Mouse (Mus musculus): ENCODE data around the gene Coq8a. TPM values are rescaled to one million over a fixed set of nuclear protein-coding genes. Genes with fewer than 3 reads are reported as not detected.

Gene Coq8a
- polyA plus RNA-seq, 1 experiment from 2014 or later = 13.3 TPM

DNA sequence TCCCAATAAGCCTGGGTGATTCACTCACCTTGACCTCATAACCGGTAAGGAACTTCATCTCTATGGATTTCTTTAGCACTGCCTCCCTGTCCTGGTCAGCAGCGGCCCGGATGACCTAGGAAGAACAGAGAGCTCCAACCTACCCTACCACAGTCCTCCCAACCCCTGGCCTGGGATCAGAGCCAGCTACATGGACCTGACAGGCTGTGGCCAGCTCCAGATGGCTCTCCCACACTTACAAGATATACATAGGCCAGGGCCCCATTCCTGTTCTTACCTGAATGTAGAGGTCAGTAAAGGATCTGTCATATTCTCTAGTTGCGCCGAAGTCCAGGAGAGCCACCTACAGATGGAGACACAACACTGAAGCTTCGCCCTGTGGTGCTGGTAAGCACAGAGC lies 31.1 kb downstream of the Coq8a start:
- H3K27me3 ChIP-seq (ENCODE audit: control insufficient read depth, insufficient read depth, low read length) = no peaks in the 10 kb centered on the region
- ATAC-seq (ENCODE audit: insufficient number of reproducible peaks, insufficient read depth, low FRiP score, low read depth) = no peak
- no peaks in the 10 kb centered on the region for H3K4me1 ChIP-seq (ENCODE audit: control insufficient read depth, insufficient read depth, low read length)
- H3K4me2 ChIP-seq (replicated peaks; ENCODE audit: low read depth, low read length) = no peak overlapping the region
- 0 out of 2 replicates have a peak, but pooled peaks cover 5% of the 10 kb centered on the region for H3K36me3 ChIP-seq (ENCODE audit: control insufficient read depth, insufficient read depth, low read length)
- H3K9me3 ChIP-seq (ENCODE audit: control insufficient read depth, low read depth, low read length) = no peaks in the 10 kb centered on the region
- H3K27ac ChIP-seq (ENCODE audit: low read length) = no peak overlapping the region
- 92% methylated on average over 6 of the region's 6 CpGs for WGBS
- no peak overlapping the region for H3K9ac ChIP-seq (replicated peaks; ENCODE audit: low read depth, low read length)
- H3K4me3 ChIP-seq (ENCODE audit: low read depth, low read length) = no peak overlapping the region

DNA sequence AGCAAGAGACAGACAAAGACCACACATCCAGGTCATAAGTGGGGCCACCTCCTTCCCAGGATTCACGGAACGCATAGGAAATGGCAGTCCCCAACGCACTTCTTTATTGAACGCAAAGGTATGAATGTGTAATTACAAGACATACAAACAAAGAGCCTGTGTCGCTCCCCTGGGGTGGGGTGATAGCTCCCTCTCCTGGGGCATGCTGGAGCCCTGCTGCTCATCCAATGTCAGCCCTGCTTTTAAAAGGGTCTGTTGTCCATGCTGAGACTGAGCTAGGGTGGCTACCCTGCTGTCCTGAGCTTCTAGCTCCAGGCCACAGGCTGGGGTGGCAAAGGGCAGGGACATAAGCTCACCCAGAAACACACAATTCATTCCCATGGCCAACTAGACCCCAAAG lies 32.9 kb downstream of the Coq8a start:
- peaks cover 16% of the 10 kb centered on the region; the same call in 1 of the 2 replicates for H3K36me3 ChIP-seq (ENCODE audit: control insufficient read depth, insufficient read depth, low read length)
- no peak overlapping the region for H3K4me3 ChIP-seq (ENCODE audit: low read depth, low read length)
- H3K4me2 ChIP-seq (replicated peaks; ENCODE audit: low read depth, low read length) = no peak overlapping the region
- H3K27ac ChIP-seq (ENCODE audit: low read length) = no peak overlapping the region
- H3K9me3 ChIP-seq (ENCODE audit: control insufficient read depth, low read depth, low read length) = no peaks in the 10 kb centered on the region
- ATAC-seq (ENCODE audit: insufficient number of reproducible peaks, insufficient read depth, low FRiP score, low read depth) = no peak
- H3K4me1 ChIP-seq (ENCODE audit: control insufficient read depth, insufficient read depth, low read length) = no peaks in the 10 kb centered on the region
- no peak overlapping the region for H3K9ac ChIP-seq (replicated peaks; ENCODE audit: low read depth, low read length)
- 83% methylated on average over 5 of the region's 5 CpGs for whole genome bisulfite sequencing
- H3K27me3 ChIP-seq (ENCODE audit: control insufficient read depth, insufficient read depth, low read length) = no peaks in the 10 kb centered on the region

DNA sequence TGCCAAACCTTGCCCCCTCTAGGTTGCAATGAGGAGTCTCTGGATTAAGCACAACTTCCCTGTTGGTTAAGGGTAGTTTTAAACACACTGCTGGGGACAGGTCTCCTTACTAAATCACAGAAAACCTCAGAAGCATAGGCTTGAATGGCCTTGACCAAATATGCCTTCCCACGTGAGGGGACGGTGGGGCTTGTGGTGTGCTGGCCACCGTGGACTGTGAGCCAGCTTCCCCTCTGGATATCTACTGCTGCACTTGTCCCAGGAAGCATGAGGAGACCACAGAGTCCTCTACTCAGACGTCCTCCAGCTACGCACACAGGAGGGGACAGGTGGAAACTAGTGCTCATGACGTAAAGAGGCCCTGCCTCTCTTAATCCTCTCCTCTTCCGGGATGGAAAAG lies 36.4 kb downstream of the Coq8a start:
- H3K27ac ChIP-seq (ENCODE audit: low read length) = no peak overlapping the region
- no peaks in the 10 kb centered on the region for H3K4me1 ChIP-seq (ENCODE audit: control insufficient read depth, insufficient read depth, low read length)
- 84% methylated on average over 7 of the region's 7 CpGs for WGBS
- ATAC-seq (ENCODE audit: insufficient number of reproducible peaks, insufficient read depth, low FRiP score, low read depth) = no peak
- H3K36me3 ChIP-seq (ENCODE audit: control insufficient read depth, insufficient read depth, low read length) = peaks cover 28% of the 10 kb centered on the region; the same call in 1 of the 2 replicates
- no peak overlapping the region for H3K9ac ChIP-seq (replicated peaks; ENCODE audit: low read depth, low read length)
- no peak overlapping the region for H3K4me3 ChIP-seq (ENCODE audit: low read depth, low read length)
- H3K27me3 ChIP-seq (ENCODE audit: control insufficient read depth, insufficient read depth, low read length) = no peaks in the 10 kb centered on the region
- no peaks in the 10 kb centered on the region for H3K9me3 ChIP-seq (ENCODE audit: control insufficient read depth, low read depth, low read length)
- no peak overlapping the region for H3K4me2 ChIP-seq (replicated peaks; ENCODE audit: low read depth, low read length)

DNA sequence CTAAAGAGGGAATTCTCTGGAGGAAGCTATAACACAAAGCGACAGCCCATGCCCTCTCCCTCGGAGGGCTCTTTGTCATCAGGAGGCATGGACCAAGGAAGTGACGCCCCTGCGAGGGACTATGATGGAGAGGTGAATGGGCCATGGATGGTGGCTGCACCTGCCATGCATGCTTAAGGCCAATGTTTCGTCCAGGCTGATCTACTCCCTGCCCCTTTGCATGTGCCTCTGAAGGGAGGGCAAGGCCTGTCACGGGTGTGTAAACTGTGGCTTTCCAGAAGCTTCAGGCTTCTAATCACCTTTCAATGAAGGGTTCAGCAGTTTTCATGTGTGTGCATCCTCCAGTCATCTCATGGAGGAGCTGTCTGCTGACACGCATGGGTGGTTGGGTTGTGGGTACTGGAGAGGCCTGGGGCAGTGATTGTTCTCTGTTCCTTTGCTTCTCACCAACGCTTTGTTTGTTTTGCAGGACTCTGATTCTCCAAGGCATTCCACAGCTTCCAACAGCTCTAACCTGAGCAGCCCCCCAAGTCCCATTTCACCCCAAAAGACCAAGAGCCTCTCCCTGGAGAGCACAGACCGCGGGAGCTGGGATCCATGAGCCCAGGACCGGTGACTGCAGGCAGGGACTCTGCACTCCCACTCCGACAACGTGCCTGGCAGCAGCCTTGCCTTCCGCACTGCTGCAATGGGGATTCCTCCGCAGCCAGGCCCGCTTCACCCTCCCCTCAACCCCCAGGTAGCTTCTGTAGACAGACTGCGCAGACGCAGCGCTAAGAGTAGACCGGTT lies 37.6 kb downstream of the Coq8a start:
- ATAC-seq (ENCODE audit: insufficient number of reproducible peaks, insufficient read depth, low FRiP score, low read depth) = no peak
- H3K27me3 ChIP-seq (ENCODE audit: control insufficient read depth, insufficient read depth, low read length) = no peaks in the 10 kb centered on the region
- no peak overlapping the region for H3K4me3 ChIP-seq (ENCODE audit: low read depth, low read length)
- no peaks in the 10 kb centered on the region for H3K9me3 ChIP-seq (ENCODE audit: control insufficient read depth, low read depth, low read length)
- no peak overlapping the region for H3K9ac ChIP-seq (replicated peaks; ENCODE audit: low read depth, low read length)
- H3K36me3 ChIP-seq (ENCODE audit: control insufficient read depth, insufficient read depth, low read length) = peaks cover 28% of the 10 kb centered on the region; the same call in 1 of the 2 replicates
- H3K4me1 ChIP-seq (ENCODE audit: control insufficient read depth, insufficient read depth, low read length) = no peaks in the 10 kb centered on the region
- H3K27ac ChIP-seq (ENCODE audit: low read length) = no peak overlapping the region
- WGBS = 90% methylated on average over 20 of the region's 20 CpGs
- no peak overlapping the region for H3K4me2 ChIP-seq (replicated peaks; ENCODE audit: low read depth, low read length)

DNA sequence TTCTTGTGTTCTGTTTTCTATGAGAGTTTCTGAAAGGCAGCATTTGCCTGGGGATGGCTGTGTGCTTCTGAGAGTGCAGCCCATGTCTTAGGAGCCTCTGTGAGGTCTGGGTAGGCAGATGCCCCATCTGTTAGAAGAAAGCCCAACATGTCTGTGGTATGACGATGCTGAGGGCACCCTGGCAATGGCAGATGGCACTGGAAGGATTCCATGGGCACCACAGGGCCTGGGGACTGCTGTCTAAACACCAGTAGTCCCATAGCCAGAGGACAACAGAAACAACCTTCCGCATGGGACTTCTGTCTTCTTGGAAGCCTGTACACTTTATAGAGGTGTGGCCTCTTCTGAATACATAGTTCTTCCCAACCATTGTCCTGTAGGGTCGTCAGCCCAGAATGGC lies 38.2 kb downstream of the Coq8a start:
- Histone ChIP-seq H3K4me1 (ENCODE audit: control insufficient read depth, insufficient read depth, low read length) (no peaks in the 10 kb centered on the region), H3K4me2 (replicated peaks; ENCODE audit: low read depth, low read length) (no peak overlapping the region), H3K27ac (ENCODE audit: low read length) (no peak overlapping the region), H3K36me3 (ENCODE audit: control insufficient read depth, insufficient read depth, low read length) (peaks cover 28% of the 10 kb centered on the region; the same call in 1 of the 2 replicates), H3K27me3 (ENCODE audit: control insufficient read depth, insufficient read depth, low read length) (no peaks in the 10 kb centered on the region), H3K4me3 (ENCODE audit: low read depth, low read length) (no peak overlapping the region), H3K9ac (replicated peaks; ENCODE audit: low read depth, low read length) (no peak overlapping the region), H3K9me3 (ENCODE audit: control insufficient read depth, low read depth, low read length) (no peaks in the 10 kb centered on the region)
- ATAC-seq (ENCODE audit: insufficient number of reproducible peaks, insufficient read depth, low FRiP score, low read depth) = no peak
- 89% methylated on average over 3 of the region's 3 CpGs for WGBS

DNA sequence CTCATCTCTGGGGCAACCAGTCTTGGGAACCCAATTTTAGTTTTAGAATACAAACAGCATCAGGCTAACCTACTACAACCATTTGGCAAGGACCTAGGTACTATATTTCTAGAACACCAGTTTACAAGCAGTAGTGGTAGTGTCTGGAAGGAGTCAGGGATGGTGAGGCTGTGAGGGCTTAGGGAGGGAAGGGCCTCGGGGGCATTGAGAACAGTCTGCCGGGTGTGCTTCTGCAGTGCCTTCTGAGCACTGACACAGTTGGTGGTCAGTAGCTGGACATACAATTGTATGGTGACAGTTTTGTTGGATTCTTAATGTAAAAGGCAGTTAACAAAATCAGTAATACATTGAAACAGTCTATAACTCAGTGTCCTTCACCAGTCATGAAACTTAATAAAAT lies 38.9 kb downstream of the Coq8a start:
- no peak overlapping the region for H3K9ac ChIP-seq (replicated peaks; ENCODE audit: low read depth, low read length)
- no peak overlapping the region for H3K4me3 ChIP-seq (ENCODE audit: low read depth, low read length)
- ATAC-seq (ENCODE audit: insufficient number of reproducible peaks, insufficient read depth, low FRiP score, low read depth) = no peak
- H3K4me2 ChIP-seq (replicated peaks; ENCODE audit: low read depth, low read length) = no peak overlapping the region
- H3K4me1 ChIP-seq (ENCODE audit: control insufficient read depth, insufficient read depth, low read length) = no peaks in the 10 kb centered on the region
- H3K36me3 ChIP-seq (ENCODE audit: control insufficient read depth, insufficient read depth, low read length) = peaks cover 28% of the 10 kb centered on the region; the same call in 1 of the 2 replicates
- no peaks in the 10 kb centered on the region for H3K9me3 ChIP-seq (ENCODE audit: control insufficient read depth, low read depth, low read length)
- H3K27ac ChIP-seq (ENCODE audit: low read length) = no peak overlapping the region
- 88% methylated on average over 2 of the region's 2 CpGs for WGBS
- no peaks in the 10 kb centered on the region for H3K27me3 ChIP-seq (ENCODE audit: control insufficient read depth, insufficient read depth, low read length)

DNA sequence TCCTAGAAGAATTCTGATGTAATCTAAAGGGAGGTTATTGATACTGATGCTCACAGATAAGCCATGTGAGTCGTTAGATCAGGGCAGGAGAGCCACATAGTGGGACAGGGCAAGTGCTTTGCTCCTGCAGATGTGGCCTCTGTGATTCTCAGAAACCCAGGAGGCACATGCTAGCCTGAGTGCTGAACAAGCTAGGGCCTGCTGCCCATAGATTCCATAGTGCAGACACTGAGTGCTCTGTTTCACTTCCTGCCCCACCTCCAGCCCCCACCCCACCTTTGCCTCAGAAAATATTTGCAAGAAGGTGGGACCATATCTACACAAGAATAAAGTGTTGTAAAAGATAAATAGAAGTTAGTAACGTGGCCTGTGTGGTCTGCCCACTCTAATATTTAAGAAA lies 40.8 kb downstream of the Coq8a start:
- no peak overlapping the region for H3K4me3 ChIP-seq (ENCODE audit: low read depth, low read length)
- H3K4me1 ChIP-seq (ENCODE audit: control insufficient read depth, insufficient read depth, low read length) = no peaks in the 10 kb centered on the region
- 47% methylated on average over 2 of the region's 2 CpGs for WGBS
- H3K27me3 ChIP-seq (ENCODE audit: control insufficient read depth, insufficient read depth, low read length) = no peaks in the 10 kb centered on the region
- H3K9me3 ChIP-seq (ENCODE audit: control insufficient read depth, low read depth, low read length) = no peaks in the 10 kb centered on the region
- H3K4me2 ChIP-seq (replicated peaks; ENCODE audit: low read depth, low read length) = no peak overlapping the region
- H3K27ac ChIP-seq (ENCODE audit: low read length) = no peak overlapping the region
- peaks cover 25% of the 10 kb centered on the region; the same call in 1 of the 2 replicates for H3K36me3 ChIP-seq (ENCODE audit: control insufficient read depth, insufficient read depth, low read length)
- peak; percentile 74; the same call in 1 of the 2 replicates for ATAC-seq (ENCODE audit: insufficient number of reproducible peaks, insufficient read depth, low FRiP score, low read depth)
- H3K9ac ChIP-seq (replicated peaks; ENCODE audit: low read depth, low read length) = no peak overlapping the region

DNA sequence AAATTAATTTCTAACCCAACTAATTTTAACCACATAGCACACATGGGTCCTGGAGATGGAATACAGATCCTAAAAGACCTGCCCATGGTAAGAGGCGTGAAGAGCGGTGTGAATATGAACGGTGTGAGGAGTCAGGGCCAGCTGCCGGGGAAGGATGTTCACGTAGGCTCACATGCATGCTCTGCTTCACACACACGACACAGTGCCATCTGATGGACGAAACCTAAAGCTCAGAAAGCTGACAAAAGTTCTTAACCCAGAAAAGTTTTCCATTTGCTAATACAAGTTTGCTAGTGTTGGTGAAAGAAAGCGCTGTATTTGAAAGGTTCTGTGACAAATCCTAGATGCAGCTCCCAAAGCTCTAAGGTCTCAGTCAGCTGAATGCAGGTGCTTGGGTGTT lies 48.2 kb downstream of the Coq8a start:
- Histone ChIP-seq H3K36me3 (ENCODE audit: control insufficient read depth, insufficient read depth, low read length) (peaks cover 28% of the 10 kb centered on the region), H3K4me3 (ENCODE audit: low read depth, low read length) (no peak overlapping the region), H3K27me3 (ENCODE audit: control insufficient read depth, insufficient read depth, low read length) (no peaks in the 10 kb centered on the region), H3K4me1 (ENCODE audit: control insufficient read depth, insufficient read depth, low read length) (no peaks in the 10 kb centered on the region), H3K9me3 (ENCODE audit: control insufficient read depth, low read depth, low read length) (no peaks in the 10 kb centered on the region), H3K4me2 (replicated peaks; ENCODE audit: low read depth, low read length) (no peak overlapping the region), H3K9ac (replicated peaks; ENCODE audit: low read depth, low read length) (no peak overlapping the region), H3K27ac (ENCODE audit: low read length) (no peak overlapping the region)
- ATAC-seq (ENCODE audit: insufficient number of reproducible peaks, insufficient read depth, low FRiP score, low read depth) = no peak
- whole genome bisulfite sequencing = 80% methylated on average over 8 of the region's 8 CpGs

DNA sequence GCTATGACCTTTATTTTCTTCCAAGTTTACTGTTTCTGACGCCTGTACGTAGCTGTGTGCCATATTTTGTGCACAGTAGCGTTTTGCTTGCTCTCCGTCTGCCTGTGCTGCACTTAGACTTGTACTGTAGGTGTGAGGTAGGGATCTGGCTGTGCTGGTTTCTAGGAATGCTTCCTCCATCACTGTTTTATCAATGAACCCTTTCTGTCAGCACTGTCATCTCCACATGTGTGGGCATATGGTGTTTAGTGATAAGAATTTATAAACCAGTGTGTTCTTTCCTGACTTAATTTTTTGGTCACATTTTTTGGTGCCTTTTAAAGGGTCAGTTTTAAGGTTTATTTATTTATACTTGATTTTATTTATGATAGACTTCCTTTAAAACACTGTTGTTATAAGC lies 50.8 kb downstream of the Coq8a start:
- WGBS = 89% methylated on average over 4 of the region's 4 CpGs
- H3K4me3 ChIP-seq (ENCODE audit: low read depth, low read length) = no peak overlapping the region
- H3K4me2 ChIP-seq (replicated peaks; ENCODE audit: low read depth, low read length) = no peak overlapping the region
- no peak overlapping the region for H3K9ac ChIP-seq (replicated peaks; ENCODE audit: low read depth, low read length)
- H3K9me3 ChIP-seq (ENCODE audit: control insufficient read depth, low read depth, low read length) = no peaks in the 10 kb centered on the region
- no peaks in the 10 kb centered on the region for H3K27me3 ChIP-seq (ENCODE audit: control insufficient read depth, insufficient read depth, low read length)
- no peak for ATAC-seq (ENCODE audit: insufficient number of reproducible peaks, insufficient read depth, low FRiP score, low read depth)
- peaks cover 33% of the 10 kb centered on the region for H3K36me3 ChIP-seq (ENCODE audit: control insufficient read depth, insufficient read depth, low read length)
- H3K4me1 ChIP-seq (ENCODE audit: control insufficient read depth, insufficient read depth, low read length) = no peaks in the 10 kb centered on the region
- no peak overlapping the region for H3K27ac ChIP-seq (ENCODE audit: low read length)
